Mouse (Mus musculus): Measurements from ENCODE around the gene Itch. TPM values are rescaled to one million over a fixed set of nuclear protein-coding genes. Genes with fewer than 3 reads are reported as not detected.
"Not testable (repeated sequence)": the region's sequence is repeated elsewhere in the genome, so short reads cannot be mapped to it uniquely, and the experiment has no call there.

The Itch gene
- total RNA-seq, 2 experiments from 2014 or later, result 36.0 to 40.0 TPM

GRCm38 (mm10) chr2:155142025-155142555 lies 8.8 kb downstream of the Itch start:
- no peak for DNase-seq (ENCODE audit: low spot score in 2 of 2)

DNA sequence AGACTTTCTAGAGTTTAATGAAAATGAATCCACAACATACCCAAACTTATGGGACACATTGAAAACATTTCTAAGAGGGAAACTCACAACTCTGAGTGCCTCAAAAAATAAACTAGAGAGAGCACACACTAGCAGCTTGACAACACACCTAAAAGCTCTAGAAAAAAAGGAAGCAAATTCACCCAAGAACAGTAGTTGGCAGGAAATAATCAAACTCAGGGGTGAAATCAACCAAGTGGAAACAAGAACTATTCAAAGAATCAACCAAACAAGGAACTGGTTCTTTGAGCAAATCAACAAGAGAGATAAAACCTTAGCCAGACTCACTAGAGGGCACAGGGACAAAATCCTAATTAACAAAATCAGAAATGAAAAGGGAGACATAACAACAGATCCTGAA lies 16.0 kb downstream of the Itch start:
- DNase-seq (ENCODE audit: low spot score in 2 of 2), result not testable (repeated sequence)

DNA sequence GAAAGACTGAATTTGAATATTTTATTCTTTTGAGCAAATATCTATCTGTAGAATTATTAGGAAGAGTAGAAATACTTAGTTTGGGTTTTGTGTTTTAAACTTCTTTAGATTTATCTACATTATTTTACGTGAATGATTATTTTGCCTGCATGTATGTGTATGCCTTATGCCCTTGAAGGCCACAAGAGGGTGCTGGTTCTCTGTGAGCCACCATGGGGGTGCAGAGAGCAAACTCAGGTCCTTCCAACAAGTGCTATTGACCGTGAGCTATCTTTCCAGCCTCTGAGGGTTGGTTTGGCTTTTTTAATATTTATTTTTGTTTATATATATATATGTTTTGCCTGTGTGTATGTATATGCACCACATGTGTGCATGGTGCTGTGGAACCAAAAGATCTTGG lies 74.1 kb downstream of the Itch start:
- no peak for DNase-seq (ENCODE audit: low spot score in 2 of 2)

DNA sequence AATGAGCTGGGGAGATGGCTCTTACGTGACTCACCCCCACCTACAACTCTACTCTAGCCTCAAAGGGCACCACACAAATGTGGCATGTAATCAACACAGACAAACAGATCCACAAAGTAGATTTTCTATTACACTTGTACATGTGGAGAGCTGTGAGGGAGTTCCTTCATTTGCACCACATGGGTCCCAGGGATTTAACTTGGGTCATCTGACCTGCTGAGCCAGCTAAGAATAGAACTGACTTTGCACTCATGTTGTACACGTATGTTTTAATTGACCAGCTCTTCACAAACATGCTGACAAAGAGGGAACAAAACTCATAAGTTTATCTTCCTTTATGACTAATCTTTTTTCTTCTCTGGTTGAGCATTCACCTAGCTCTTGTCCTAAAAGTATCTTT lies 89.8 kb downstream of the Itch start:
- DNase-seq (ENCODE audit: low spot score in 2 of 2), result no peak

DNA sequence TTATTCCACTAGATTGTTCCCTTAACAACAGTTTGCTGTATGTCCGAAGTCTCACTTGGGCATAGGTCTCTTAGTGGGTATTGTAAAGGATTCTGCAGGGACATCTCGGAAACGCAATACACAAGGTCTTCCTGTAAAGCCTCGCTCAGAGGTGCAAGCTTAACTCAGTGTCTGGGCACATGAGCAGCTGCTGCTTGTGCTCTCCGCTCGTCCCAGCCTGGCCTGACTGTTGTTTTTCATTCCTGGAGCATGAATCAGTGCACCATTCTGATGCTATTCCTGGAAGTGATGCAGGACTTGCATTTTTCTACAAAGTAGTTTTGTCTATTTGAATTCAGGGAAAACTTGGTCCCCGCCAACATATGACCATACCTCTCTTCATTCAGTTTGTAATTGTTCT lies 91.4 kb downstream of the Itch start:
- DNase-seq (ENCODE audit: low spot score in 2 of 2), result no peak

GRCm38 (mm10) chr2:155235746-155236361 lies 102.5 kb downstream of the Itch start:
- no peak for DNase-seq (ENCODE audit: low spot score in 2 of 2)

- peak; percentile 100 for DNase-seq (ENCODE audit: low spot score in 2 of 2)
These were observed 103.2 kb downstream of the Itch start, which contains the start of gene Dynlrb1 for GRCm38 (mm10) chr2:155236362-155236992. TSS of gene Dynlrb1 (plus strand) at chr2:155236533.

GRCm38 (mm10) chr2:155237276-155237675 lies 104.0 kb downstream of the Itch start:
- no peak for DNase-seq (ENCODE audit: low spot score in 2 of 2)

- no peak for DNase-seq (ENCODE audit: low spot score in 2 of 2)
These were observed 107.6 kb downstream of the Itch start for GRCm38 (mm10) chr2:155240915-155241314.

DNA sequence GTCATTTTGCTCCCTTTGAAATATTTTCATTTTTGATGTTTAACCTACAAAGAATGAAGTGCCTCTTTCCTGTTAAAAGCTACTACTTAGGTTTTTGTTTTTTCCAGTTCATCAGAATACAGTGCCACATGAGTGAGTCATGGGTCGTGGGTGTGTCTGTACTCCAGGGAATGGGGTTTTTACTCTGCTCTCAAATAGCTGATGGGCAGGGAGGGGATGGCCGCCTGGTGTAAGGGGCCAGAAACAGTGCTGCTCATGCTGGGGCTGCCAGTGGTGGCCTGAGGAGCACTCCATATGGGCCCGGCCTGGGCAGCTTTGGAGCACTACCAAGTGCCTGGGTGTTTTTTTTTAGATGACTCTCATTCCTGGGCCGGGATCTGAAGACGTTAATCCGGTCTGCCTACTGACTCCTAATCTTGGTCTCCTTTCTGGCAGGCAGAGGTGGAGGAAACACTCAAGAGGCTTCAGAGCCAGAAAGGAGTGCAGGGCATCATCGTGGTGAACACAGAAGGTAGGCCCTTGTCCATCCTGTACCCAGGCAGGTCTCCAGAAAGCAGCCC lies 109.1 kb downstream of the Itch start:
- no peak for DNase-seq (ENCODE audit: low spot score in 2 of 2)

DNA sequence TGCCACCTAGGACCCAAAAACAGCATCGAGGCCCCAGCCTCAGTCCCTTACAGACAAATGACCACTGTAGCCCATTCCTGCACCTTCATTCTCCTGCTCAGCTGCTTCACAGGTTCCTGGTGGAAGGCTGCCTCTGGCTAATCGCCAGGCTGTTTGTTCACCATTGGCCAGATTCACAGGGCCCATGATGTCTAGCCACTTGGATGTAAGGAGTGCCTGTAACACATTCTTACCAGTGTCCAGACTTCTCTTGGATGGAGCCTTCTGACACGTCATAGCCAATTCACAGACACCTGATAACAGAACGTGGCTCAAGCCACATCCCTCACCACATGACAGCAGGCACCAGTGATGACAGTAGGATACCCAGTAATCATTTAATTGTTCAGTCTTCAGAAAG lies 112.9 kb downstream of the Itch start:
- DNase-seq (ENCODE audit: low spot score in 2 of 2), result no peak

GRCm38 (mm10) chr2:155248206-155248605 lies 114.9 kb downstream of the Itch start:
- no peak for DNase-seq (ENCODE audit: low spot score in 2 of 2)

- DNase-seq (ENCODE audit: low spot score in 2 of 2), result no peak
These were observed 115.4 kb downstream of the Itch start for GRCm38 (mm10) chr2:155248718-155249117.

DNA sequence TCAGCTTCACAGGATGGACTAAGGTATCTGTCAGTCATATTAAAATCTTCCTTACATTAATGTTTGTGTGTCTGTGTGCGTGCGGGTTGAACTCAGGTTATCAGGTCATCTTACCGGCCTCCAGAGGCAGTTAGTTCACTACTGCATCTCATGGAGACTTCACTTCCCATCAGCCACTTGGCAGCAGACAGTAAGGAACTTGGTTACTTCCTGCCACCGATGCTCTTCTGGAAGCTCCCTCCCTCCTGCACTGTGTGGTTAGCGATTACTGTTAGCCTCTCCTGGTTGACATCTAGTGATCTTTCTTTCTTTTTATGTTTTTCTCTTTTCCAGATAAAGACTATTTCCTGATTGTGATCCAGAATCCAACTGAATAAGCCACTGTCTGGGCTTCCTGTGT lies 116.3 kb downstream of the Itch start:
- DNase-seq (ENCODE audit: low spot score in 2 of 2), result no peak

DNA sequence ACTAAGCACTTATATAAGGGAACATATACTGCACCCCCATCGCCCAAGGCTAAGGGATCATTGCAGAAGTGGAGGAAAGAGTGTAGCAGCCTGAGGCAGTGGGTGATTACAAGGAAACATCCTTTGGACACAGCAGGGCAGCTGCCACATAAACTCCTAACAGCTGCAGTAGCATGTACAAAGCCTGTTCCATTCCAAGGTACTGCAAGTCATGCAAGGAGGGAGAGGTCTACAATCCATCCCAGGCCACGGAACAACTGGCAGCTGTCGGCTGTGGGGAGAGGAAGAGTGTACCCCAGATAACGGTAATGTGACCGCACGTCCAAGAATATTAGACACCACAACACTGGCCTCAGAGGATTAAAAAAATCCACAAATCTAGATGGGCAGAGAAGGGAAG lies 132.2 kb downstream of the Itch start:
- DNase-seq (ENCODE audit: low spot score in 2 of 2), result no peak

- DNase-seq (ENCODE audit: low spot score in 2 of 2), result no peak
These were observed 133.6 kb downstream of the Itch start for GRCm38 (mm10) chr2:155266896-155267295.

- DNase-seq (ENCODE audit: low spot score in 2 of 2), result no peak
These were observed 138.6 kb downstream of the Itch start for GRCm38 (mm10) chr2:155271957-155272356.

- no peak for DNase-seq (ENCODE audit: low spot score in 2 of 2)
These were observed 139.3 kb downstream of the Itch start for GRCm38 (mm10) chr2:155272396-155273170.

- DNase-seq (ENCODE audit: low spot score in 2 of 2), result no peak
These were observed 140.3 kb downstream of the Itch start for GRCm38 (mm10) chr2:155273603-155274002.

DNA sequence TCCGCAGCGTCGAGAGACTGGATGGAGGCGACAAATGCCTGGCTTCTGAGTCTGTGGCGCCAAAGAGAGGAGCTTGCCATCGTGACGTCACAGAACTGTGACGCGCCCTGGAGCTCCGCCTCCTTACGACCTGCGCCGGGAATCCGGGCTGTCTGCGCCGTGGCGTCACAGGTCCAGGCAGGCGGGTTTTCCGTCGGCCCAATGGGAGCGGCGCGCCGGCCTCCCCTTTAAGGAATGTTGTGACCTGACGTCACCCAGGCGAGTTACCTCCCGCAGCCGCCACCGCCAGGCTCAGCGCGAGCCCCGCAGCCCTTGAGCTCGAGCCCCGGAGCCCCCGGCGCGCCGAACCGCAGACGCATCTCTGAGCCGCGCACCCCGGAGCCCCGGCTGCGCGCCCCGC lies 142.9 kb downstream of the Itch start, which contains the start of gene Map1lc3a:
Gene Map1lc3a, plus strand, starts transcription at position 103 of the 400 bp plus-strand sequence.
- peak; percentile 99 for DNase-seq (ENCODE audit: low spot score in 2 of 2)
